Mouse (Mus musculus) midbrain, embryonic 13.5 days (tissue): ENCODE results near the gene Pard3. TPM values are rescaled to one million over a fixed set of nuclear protein-coding genes. Genes with fewer than 3 reads are reported as not detected.
A peak's percentile ranks its signal among the peaks of the same experiment; 100 is the strongest.

Source experiments
- ATAC-seq: fragments of 200-750 bp; cut with Nextera tagmentation; 2 replicates; pipeline ENCODE4 v1.8.0; 2017; ENCODE audit warnings: mild to moderate bottlenecking, moderate TSS enrichment, moderate library complexity
- H3K27ac ChIP-seq: fragments of 300-500 bp; sonication (generic); 2 replicates; pipeline ENCODE4 v1.5.1; 2015; ENCODE audit warnings: inconsistent platforms, mild to moderate bottlenecking, moderate library complexity
- H3K27me3 ChIP-seq: fragments of 300-500 bp; sonication (generic); 2 replicates; pipeline ENCODE4 v1.6.1; 2015; ENCODE audit warnings: mild to moderate bottlenecking, inconsistent platforms
- H3K36me3 ChIP-seq: fragments of 300-500 bp; sonication (generic); 2 replicates; pipeline ENCODE4 v1.6.1; 2015; ENCODE audit warnings: mild to moderate bottlenecking, inconsistent platforms
- H3K4me1 ChIP-seq: fragments of 300-500 bp; sonication (generic); replicated peaks from 2 replicates; pipeline ENCODE4 v1.6.1; 2015; ENCODE audit warnings: inconsistent platforms
- H3K4me2 ChIP-seq: fragments of 300-500 bp; sonication (generic); replicated peaks from 2 replicates; pipeline ENCODE4 v1.6.1; 2015; ENCODE audit warnings: moderate library complexity, mild to moderate bottlenecking, inconsistent platforms
- H3K4me3 ChIP-seq: fragments of 300-500 bp; sonication (generic); replicated peaks from 2 replicates; pipeline ENCODE4 v1.5.1; 2015; ENCODE audit warnings: mild to moderate bottlenecking, inconsistent platforms
- H3K9ac ChIP-seq: fragments of 300-500 bp; sonication (generic); replicated peaks from 2 replicates; pipeline ENCODE4 v1.6.1; 2015; ENCODE audit warnings: mild to moderate bottlenecking, inconsistent platforms
- H3K9me3 ChIP-seq: fragments of 300-500 bp; sonication (generic); 2 replicates; pipeline ENCODE4 v1.6.1; 2016; ENCODE audit warnings: mild to moderate bottlenecking, inconsistent platforms
- WGBS: fragments of 180-500 bp; shearing (Covaris S2); methylation state at CpG from one replicate; pipeline ENCODE4 v1.1.7; 2015; 5-methylcytosine and 5-hydroxymethylcytosine counted together
- polyA plus RNA-seq: library from polyadenylated mRNA; unstranded; fragments of >200 nt; fragmentation: Nextera tagmentation; extraction: Ambion mirVana; gene quantifications from 2 replicates; pipeline ENCODE4 v1.2.1, GENCODE M21; 2015

Pard3 gene
- polyA plus RNA-seq, 1 experiment from 2014 or later = 22.8 TPM

DNA sequence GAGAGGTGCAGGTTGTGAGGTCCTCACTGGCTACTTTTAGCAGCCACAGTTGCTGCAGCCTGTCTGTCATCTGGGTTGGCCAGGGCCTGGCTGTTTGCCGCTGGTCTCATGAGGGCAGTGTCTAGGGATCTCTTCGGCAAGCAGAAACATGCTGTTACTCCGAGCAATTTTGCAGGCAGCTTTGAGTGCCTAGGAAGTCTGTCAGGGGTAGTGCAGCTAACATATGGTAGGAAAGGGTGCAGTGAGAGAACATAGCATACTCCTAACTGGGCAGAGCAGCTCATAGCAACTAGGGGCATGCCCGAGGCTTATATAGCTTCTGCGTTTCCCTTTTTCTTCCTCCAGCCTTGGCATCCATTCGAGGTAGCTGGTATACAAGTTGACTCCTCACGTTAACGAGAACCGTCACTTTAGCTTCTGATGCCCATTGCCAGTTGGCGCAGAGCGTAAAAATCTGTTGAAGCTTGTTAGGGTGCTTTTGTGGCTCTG lies 54.7 kb downstream of the Pard3 start:
- Histone ChIP-seq H3K4me1 (peaks cover 17% of the 10 kb centered on the region), H3K9ac (no peak overlapping the region; the same call in 1 of the 2 replicates), H3K9me3 (0 out of 2 replicates have a peak, but pooled peaks cover 4% of the 10 kb centered on the region), H3K4me3 (no peak overlapping the region), H3K27ac (0 out of 2 replicates have a peak overlapping the region, but pooled peaks have one; percentile 9), H3K36me3 (no peaks in the 10 kb centered on the region), H3K27me3 (no peaks in the 10 kb centered on the region), H3K4me2 (no peak overlapping the region)
- ATAC-seq = no peak
- 81% methylated on average over 11 of the region's 11 CpGs for whole genome bisulfite sequencing

DNA sequence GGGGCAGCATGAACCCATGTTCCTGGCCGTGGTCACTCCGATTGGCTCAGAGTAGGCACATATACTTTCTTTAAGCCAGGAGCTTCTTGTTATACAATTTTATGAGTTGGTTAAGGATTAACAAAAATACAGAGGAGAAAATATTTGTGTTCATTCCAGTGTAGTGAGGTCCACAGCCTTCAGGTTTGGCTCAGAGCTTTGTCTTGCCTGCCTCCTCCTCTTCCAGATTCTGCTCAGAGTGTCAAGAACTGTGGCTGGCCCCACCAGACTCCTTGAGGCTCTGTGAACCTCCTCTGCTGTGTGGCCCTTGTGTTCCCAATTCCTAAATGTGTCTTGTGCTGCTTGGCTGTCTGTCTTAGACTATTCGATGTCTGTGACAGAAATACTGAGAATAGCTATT lies 59.7 kb downstream of the Pard3 start:
- peaks cover 44% of the 10 kb centered on the region for H3K4me1 ChIP-seq
- no peak overlapping the region for H3K9ac ChIP-seq
- no peak overlapping the region for H3K4me3 ChIP-seq
- 96% methylated on average over 3 of the region's 3 CpGs for WGBS
- H3K36me3 ChIP-seq = no peaks in the 10 kb centered on the region
- ATAC-seq = no peak
- H3K27ac ChIP-seq = no peak overlapping the region
- H3K9me3 ChIP-seq = no peaks in the 10 kb centered on the region
- H3K4me2 ChIP-seq = no peak overlapping the region
- H3K27me3 ChIP-seq = no peaks in the 10 kb centered on the region

DNA sequence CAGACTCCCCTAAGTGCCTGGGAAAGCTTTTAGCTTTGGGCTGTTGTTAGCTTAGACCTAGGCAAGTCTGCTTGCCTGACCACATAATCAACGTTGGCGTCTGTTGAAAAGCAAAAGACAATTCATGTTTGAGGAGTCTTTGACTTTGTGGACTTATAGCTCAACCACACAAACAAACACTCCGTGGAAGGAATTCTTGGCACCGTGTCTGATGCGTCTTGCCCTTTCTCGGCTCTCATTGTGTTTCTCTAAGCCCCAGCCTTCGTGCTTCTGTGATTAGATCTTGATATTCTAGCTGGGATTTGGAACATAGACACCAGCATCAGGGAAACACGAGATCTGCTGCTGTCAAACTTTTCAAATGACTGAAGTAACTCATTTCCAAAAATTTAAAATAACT lies 61.1 kb downstream of the Pard3 start:
- 31% methylated on average over 8 of the region's 8 CpGs for WGBS
- H3K4me2 ChIP-seq = no peak overlapping the region
- H3K9ac ChIP-seq = no peak overlapping the region
- H3K4me1 ChIP-seq = peaks cover 42% of the 10 kb centered on the region
- H3K36me3 ChIP-seq = no peaks in the 10 kb centered on the region
- no peaks in the 10 kb centered on the region for H3K9me3 ChIP-seq
- no peak for ATAC-seq
- no peak overlapping the region for H3K4me3 ChIP-seq
- H3K27me3 ChIP-seq = no peaks in the 10 kb centered on the region
- no peak overlapping the region for H3K27ac ChIP-seq

DNA sequence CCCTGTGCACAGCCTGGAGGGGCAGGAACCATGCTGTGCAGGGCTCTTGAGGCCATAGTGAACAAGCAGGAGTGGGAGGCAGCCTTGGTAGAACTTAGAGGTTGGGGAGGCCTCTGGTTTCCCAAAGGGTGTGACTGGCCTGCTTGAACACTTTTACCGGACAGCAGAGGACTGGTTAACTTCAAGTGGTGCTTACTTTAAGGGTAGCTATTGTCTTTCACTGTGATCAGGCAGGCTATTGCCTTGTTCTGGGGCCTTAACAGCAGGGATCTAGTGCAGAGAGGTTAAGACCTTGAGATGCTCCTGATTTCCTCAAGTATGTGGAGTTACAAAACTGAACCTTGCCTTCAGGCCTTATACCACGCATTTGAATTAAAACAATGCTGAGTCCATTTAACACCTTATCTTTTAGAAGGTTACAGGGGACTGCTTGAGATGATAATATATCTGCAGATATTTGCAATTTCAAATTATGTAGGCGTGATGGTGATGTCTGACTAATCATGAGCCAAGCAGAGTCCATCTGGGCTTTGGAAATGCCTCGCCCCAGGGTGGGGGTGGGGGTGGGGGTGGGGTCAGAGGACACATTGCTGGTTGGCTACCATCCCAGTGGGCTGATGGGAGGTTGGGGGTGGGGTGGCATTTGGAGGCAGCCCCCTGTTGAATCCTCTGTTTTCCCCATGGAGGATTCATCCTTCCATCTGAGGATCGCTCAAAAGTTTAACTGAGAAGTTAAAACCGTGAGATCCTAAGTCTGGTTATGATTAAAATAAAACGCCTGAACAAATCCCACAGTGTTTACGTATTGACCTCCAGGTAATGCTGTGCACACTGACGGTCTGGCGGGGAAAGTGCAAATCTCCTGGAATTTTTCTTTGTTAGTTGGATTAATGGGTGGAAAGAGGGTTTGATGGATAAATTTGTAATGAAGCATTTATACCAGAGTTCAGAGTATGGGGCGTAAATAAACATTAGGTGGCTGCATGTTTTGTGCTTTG lies 62.3 kb downstream of the Pard3 start:
- H3K9ac ChIP-seq = no peak overlapping the region
- H3K27me3 ChIP-seq = no peaks in the 10 kb centered on the region
- no peaks in the 10 kb centered on the region for H3K36me3 ChIP-seq
- H3K4me1 ChIP-seq = peaks cover 40% of the 10 kb centered on the region
- H3K27ac ChIP-seq = no peak overlapping the region
- no peak overlapping the region for H3K4me3 ChIP-seq
- no peak overlapping the region for H3K4me2 ChIP-seq
- ATAC-seq = no peak
- H3K9me3 ChIP-seq = no peaks in the 10 kb centered on the region
- 24% methylated on average over 11 of the region's 11 CpGs for WGBS

DNA sequence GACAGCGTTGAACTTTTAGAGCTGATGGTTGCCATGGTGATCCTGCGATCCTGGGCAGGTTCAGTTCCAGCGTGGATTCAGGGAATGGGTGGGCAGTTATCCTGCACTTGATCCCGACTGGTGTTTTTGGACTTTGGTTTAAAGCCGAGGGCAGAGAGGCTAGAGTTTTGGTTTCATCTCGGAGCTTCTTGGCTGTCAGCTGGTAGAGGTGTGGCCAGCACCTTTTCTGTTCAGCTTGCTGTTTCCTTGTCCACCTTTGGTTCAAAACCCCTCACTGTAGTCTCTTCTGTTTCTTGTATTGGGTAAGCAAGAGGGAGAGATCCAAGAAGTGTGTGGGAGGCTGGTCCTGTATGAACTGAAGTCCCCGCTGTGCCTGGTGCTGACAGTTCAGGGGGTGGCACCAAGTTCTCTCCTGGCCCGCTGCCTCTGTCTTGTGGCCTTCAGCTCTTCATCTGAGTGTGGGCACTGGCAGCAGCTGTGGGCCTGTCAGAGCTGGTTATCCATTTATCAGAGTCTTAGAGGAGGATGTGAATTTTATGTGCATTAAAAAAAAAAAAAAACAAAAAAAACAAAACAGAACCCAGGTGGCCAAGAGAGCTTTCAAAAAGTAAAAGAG lies 65.2 kb downstream of the Pard3 start:
- Histone ChIP-seq H3K4me1 (peaks cover 46% of the 10 kb centered on the region), H3K9me3 (no peaks in the 10 kb centered on the region), H3K27ac (no peak overlapping the region), H3K9ac (no peak overlapping the region), H3K4me2 (no peak overlapping the region), H3K36me3 (no peaks in the 10 kb centered on the region), H3K4me3 (no peak overlapping the region), H3K27me3 (no peaks in the 10 kb centered on the region)
- 40% methylated on average over 8 of the region's 8 CpGs for WGBS
- no peak for ATAC-seq

DNA sequence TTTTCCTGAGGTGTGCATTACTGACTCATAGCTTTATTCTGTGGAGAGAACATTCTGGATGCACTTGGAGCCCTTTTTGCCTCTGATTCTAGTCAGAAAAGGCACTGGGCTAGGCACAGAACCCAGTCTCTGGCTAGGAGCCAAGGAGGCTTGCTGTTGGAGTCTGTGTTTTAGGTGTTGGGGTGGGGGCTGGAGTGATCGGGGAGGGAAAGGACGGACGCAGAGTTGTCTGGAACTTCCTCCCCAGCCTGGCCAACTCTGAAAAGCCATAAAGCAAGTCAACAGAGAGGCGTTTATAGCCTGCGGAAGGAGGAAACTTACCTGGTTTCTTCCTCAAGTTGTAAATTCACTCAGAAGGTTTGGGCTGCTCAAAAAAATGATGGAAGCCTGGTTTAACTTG lies 70.6 kb downstream of the Pard3 start:
- H3K4me3 ChIP-seq = no peak overlapping the region
- H3K36me3 ChIP-seq = no peaks in the 10 kb centered on the region
- ATAC-seq = no peak
- no peak overlapping the region for H3K4me2 ChIP-seq
- H3K4me1 ChIP-seq = peaks cover 7% of the 10 kb centered on the region
- no peak overlapping the region for H3K9ac ChIP-seq
- H3K9me3 ChIP-seq = no peaks in the 10 kb centered on the region
- 88% methylated on average over 5 of the region's 5 CpGs for WGBS
- no peaks in the 10 kb centered on the region for H3K27me3 ChIP-seq
- no peak overlapping the region for H3K27ac ChIP-seq

DNA sequence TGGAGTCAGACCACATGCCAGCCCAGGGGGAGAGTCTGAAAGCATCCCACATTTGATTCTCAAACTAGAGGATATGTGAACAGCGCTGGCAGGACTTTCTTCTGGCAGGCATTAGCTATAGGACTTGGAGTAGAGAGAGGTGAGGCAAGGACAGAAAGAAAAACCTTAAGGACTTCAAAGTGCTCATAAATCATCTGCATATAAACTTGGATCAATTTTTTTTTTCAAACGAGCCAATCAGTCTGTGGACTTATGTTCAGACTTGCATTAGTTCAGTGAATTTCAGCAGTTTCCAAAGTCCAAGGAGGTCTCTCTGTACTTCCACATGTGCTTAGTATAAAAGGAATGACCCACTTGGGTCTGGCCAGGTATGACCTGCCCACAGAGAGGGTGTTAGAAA lies 72.5 kb downstream of the Pard3 start:
- Histone ChIP-seq H3K9ac (no peak overlapping the region), H3K27ac (no peak overlapping the region), H3K4me2 (no peak overlapping the region), H3K36me3 (no peaks in the 10 kb centered on the region), H3K27me3 (no peaks in the 10 kb centered on the region), H3K9me3 (no peaks in the 10 kb centered on the region), H3K4me1 (peaks cover 4% of the 10 kb centered on the region; the same call in 1 of the 2 replicates), H3K4me3 (no peak overlapping the region)
- WGBS = 82% methylated on average over 2 of the region's 2 CpGs
- no peak for ATAC-seq

DNA sequence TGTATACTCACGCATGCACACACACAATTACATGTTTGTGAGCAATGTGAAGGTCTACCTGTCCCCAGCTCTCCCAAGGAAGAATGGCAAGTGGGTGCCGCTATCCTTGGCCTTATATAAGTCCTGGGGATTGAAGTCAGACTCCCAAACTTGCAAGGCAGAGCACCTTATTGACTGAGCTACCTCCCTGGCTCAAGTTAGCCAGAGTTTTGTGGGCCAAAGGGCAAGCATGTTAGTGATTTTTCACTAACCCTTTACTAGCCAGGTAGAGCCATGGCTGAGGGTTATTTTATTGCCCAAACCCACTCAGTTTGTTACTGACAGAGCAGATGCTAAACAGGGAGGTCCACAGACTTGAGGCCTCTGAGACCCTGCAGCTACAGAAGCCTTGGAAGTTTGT lies 73.1 kb downstream of the Pard3 start:
- Histone ChIP-seq H3K4me2 (no peak overlapping the region), H3K36me3 (no peaks in the 10 kb centered on the region), H3K9me3 (no peaks in the 10 kb centered on the region), H3K9ac (no peak overlapping the region), H3K27me3 (no peaks in the 10 kb centered on the region), H3K27ac (no peak overlapping the region), H3K4me1 (no peaks in the 10 kb centered on the region), H3K4me3 (no peak overlapping the region)
- ATAC-seq = no peak
- WGBS = 93% methylated on average over 2 of the region's 2 CpGs

DNA sequence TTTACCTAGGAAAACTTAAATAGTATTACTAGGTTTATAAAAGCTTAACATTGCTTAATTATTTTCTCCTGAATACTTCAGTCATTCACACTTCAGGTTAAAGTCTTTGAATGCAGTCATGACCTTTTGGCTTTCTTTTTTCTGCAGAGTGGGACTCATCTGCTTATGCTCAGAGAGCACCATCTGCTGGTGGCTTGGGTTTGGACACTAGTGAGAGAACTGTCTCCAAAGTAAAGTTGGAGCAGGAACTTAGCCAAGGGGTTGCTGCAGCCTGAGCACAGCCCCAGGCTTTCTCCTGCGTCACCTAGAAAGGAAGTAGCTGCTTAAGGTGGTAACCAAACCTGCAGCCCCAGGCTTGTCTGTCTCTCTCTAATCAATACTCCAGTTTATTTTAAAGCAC lies 75.5 kb downstream of the Pard3 start:
- Histone ChIP-seq H3K4me2 (no peak overlapping the region), H3K27ac (no peak overlapping the region), H3K9ac (no peak overlapping the region), H3K4me1 (no peaks in the 10 kb centered on the region), H3K9me3 (no peaks in the 10 kb centered on the region), H3K27me3 (no peaks in the 10 kb centered on the region), H3K4me3 (no peak overlapping the region), H3K36me3 (no peaks in the 10 kb centered on the region)
- peak; percentile 60; the same call in 1 of the 2 replicates for ATAC-seq
- WGBS = 52% methylated on average over 1 of the region's 1 CpGs

DNA sequence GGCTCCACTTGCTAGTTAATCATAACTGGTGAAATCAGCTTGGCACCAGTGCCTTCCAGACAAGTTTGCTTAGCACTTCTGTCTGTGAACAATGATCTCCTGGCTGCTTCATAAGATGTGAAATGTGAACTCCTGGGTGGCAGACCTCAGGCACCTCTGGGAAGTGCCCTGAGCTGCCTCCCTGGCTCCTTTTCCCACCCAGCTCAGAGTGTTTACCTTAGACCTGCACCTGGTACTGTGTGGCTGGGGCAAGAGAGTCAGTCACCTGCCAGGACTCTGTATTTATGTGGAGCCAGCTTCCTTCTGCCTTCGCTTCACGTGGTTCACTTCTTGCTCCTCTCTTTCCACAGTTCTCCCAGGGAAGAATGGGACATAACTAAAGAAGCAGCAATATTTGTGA lies 77.3 kb downstream of the Pard3 start:
- ATAC-seq = no peak
- WGBS = 96% methylated on average over 2 of the region's 2 CpGs
- H3K9ac ChIP-seq = no peak overlapping the region
- no peak overlapping the region for H3K4me2 ChIP-seq
- no peak overlapping the region for H3K4me3 ChIP-seq
- H3K9me3 ChIP-seq = no peaks in the 10 kb centered on the region
- H3K27me3 ChIP-seq = no peaks in the 10 kb centered on the region
- peaks cover 8% of the 10 kb centered on the region; the same call in 1 of the 2 replicates for H3K4me1 ChIP-seq
- H3K27ac ChIP-seq = no peak overlapping the region
- H3K36me3 ChIP-seq = no peaks in the 10 kb centered on the region

DNA sequence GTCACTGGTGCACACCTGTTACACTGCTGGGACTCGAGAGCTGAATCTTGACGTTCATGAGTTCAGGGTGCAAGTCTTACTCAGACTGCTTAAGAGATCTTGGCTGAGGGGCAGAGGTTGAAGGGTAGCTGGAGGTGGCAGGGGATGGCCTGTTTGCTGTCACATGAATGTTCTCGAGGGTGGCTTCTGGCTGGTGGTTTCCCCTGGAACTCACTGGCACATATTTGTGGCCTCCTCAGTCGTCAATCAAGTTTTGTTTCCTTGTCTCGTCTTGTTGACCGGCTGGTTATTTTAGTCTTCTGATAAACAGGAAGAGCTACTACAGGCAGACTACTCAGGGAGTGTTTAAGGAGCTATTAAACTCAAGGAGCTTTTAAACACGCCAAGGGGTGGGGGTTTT lies 79.9 kb downstream of the Pard3 start:
- Histone ChIP-seq H3K9me3 (no peaks in the 10 kb centered on the region), H3K27ac (no peak overlapping the region), H3K27me3 (no peaks in the 10 kb centered on the region), H3K36me3 (no peaks in the 10 kb centered on the region), H3K9ac (no peak overlapping the region), H3K4me3 (no peak overlapping the region), H3K4me2 (no peak overlapping the region), H3K4me1 (peaks cover 21% of the 10 kb centered on the region)
- ATAC-seq = no peak
- 73% methylated on average over 7 of the region's 7 CpGs for WGBS

DNA sequence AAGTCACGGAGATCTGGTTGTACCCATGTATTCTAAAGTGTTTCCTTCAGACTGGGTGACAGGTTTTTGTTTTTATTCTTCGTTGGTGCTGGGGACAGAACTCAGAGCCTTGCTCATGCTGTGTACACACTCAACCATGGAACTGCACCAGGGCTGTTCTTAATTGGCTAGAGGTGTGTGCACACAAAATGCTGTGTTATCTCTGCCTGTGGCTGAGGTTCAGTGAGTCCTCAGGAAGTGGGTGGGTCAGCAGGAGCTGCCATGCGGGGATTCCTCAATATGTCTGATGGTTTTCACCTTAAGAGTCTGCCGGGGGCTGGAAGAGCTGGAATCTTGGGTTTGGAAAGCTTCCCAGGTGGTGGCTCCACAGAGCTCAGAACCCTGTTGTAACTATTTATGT lies 80.9 kb downstream of the Pard3 start:
- H3K4me3 ChIP-seq = no peak overlapping the region
- H3K27ac ChIP-seq = no peak overlapping the region
- WGBS = 70% methylated on average over 4 of the region's 4 CpGs

More for the DNA sequence above, 80.9 kb downstream of the Pard3 start:
- no peak for ATAC-seq
- no peaks in the 10 kb centered on the region for H3K27me3 ChIP-seq
- no peaks in the 10 kb centered on the region for H3K9me3 ChIP-seq
- H3K4me1 ChIP-seq = peaks cover 25% of the 10 kb centered on the region
- no peak overlapping the region for H3K9ac ChIP-seq
- H3K4me2 ChIP-seq = no peak overlapping the region
- no peaks in the 10 kb centered on the region for H3K36me3 ChIP-seq
